Mouse (Mus musculus): ENCODE data around the gene Arhgef16.

The Arhgef16 gene

DNA sequence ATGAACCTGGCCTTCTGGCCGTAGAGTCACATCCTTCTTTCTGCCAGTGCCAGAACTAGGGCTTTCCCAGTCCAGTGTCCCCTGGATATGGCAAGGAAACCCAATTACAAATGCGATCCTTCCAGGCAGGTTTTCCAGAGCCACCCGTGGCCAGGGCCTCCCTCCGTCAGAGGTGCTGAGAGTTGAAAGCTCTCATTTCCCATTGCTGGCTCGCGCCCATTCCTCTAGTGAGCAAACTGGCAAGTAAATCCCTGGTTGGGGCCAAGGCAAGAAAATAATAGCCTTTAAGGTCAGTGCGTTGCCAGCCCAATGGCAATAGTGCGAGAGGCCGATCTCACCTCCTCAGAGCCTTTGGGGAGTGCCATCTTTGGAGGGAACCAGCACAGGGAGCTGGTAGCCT lies 71.9 kb downstream of the Arhgef16 start:
- no peak for DNase-seq (ENCODE audit: low read depth, low spot score)
